Mouse (Mus musculus) kidney, postnatal 4 days (tissue): ENCODE results near the gene Copb1.
A peak's percentile ranks its signal among the peaks of the same experiment; 100 is the strongest.

ENCODE experiments used
- DNase-seq, 2 experiments: peaks; one replicate each; pipeline ENCODE4 v3.0.0; 2021; ENCODE audit warnings: mixed read lengths in 2 of 2

Gene Copb1

DNA sequence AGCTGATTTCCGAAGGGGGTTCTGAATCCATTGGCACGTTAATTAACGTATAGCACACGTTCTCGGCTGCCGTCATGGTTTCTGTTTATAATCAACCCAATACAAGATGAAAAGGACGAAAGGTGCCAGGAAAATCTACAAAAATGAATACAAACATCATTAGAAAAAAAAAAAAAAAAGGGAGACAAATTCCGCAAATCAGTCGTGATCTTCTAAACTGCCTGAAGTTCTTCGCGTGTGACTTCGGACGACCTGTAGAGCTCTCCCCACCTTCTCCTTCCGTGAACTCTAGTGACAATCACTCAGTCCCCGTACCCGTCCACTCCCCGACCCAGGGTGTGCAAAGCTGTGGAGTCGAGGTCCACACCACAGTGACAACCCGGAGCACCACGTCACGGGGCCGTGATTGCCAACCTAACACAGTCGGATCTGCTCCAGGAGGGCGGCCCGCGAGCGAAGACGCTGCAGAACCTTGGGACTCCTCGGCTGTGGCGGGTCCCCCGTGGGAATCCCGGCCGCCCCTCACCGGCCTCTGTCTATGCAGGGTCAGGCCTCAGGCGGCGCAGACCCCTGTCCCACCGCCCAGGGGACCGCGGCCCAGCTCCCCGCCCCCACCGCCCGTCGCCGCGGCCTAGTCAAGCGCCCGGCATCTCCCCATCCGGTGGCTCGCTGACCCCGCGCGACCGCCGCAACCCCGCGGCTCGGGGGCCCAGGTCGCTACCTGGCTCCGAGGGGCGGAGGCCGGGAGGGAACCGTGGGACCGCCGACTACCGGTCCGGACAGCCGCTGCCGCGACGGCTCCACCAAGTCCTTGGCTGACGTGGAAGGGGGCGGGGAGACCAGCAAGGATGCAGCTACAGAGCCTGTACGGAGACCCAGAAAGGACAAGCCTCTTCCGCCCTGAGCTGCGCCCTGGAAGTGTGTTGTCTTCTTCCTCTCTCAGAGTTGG lies at the start of gene Copb1:
Gene Copb1, minus strand, starts transcription at position 827 of the 949 bp plus-strand sequence.
- peak; percentile 95 to 96 for DNase-seq

DNA sequence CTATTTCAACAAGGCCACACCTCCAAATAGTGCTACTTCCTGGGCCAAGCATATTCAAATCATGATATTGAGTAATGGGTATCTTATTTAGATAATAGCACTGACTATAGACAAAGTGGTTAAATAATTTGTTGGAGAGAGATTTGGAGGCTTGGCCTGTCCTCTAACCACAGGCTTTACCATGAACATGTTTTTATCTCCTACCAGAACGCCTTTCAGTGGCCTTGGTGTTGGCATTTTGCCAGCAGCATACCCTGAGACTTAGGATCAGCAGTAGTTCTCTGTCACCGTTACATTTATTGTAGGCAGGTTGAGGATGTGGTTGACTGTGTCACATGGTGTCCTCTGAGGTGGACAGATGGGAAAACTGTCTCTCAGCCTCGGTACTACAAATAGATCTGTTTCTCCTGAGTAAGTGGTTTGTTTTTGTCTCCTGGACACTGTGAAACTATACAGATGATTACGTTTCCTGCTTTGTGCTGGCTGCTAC lies 46.8 kb upstream of the Copb1 start:
- DNase-seq, result no peak

GRCm38 (mm10) chr7:114300782-114301181 lies 46.3 kb upstream of the Copb1 start:
- no peak for DNase-seq

DNA sequence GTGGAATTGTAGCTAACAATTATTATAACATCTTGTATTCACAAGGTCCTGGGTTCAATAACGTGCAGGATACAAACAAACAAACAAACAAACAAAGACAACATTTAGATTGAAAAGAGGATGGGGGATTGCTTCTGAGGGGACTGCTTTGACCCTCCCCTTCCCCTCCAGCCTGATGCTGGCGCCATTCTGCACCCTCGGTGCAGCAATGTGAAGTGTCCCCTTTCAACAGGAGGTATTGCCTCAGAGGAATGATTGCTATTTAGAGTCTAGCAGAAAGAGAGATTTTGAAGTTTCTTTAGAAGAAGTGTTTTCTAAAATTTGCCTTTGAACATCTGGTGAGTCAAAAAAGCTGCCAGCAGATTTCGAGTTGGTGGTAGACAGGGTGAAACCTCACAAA lies 44.7 kb upstream of the Copb1 start:
- DNase-seq, result no peak

DNA sequence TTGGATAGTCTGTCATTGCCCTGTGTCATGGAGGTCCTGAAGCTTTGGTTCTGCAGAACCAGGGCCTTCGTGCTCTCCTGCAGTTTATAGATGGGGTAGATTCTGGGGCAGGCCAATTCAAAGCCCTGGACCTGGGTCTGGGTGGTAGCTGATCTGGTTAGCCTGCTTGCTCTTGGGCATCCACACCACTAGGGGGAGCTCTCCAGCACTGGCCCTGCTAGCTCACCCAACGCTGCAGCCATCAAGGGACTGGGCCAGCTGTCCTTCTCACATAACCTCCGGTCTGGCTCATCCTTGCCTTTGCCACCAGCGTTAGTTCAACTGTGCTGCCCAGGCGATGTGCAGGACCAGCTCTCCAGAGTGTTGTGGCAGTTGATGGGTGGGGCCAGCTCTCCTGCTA lies 40.2 kb upstream of the Copb1 start:
- no peak for DNase-seq

DNA sequence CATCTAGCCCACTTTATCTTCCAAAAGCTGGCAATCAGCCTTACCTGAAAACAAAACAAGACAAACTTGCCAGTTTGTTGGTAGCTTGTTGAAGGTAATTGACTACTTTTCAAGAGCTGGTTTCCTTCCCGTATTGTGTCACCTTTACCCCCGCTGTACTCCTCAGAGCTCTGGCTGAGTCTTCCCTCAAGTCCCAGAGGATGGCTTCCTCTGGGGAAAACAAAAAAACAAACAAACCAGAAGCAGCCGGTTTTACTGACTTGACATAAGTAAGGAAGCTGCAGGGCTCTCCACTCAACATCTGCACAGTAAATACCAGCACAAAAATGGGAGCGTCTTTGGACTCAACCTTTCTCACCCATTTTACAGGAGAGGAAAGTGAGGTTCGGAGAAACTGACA lies 39.4 kb upstream of the Copb1 start:
- DNase-seq, result no peak

- peak; percentile 79 to 85 for DNase-seq
These were observed 38.0 kb upstream of the Copb1 start for GRCm38 (mm10) chr7:114292501-114292971.

- peak; percentile 41 to 58 for DNase-seq
These were observed 37.2 kb upstream of the Copb1 start for GRCm38 (mm10) chr7:114291461-114292335.

- no peak for DNase-seq
These were observed 35.6 kb upstream of the Copb1 start for GRCm38 (mm10) chr7:114290078-114290506.

- no peak for DNase-seq
These were observed 29.9 kb upstream of the Copb1 start for GRCm38 (mm10) chr7:114284296-114284910.

DNA sequence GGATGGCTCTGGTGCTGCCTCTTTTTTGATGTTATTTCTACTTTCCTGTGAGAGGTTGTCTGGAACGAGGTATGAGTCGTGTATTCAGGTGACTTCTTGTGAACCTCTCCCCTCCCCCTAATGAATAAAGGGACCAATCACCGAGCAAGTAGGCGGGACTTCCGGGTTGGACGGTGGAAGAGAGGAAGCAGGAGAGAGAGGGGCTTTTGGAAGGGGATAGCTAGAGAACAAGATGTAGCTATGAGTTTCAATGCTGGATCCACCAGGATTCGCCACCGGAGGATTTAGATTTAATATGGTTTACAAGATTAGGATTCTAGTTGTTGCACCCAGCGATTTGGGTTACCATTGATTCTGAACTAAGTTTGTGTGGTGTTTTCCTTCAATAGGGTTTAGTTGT lies 28.5 kb upstream of the Copb1 start:
- DNase-seq, result no peak

DNA sequence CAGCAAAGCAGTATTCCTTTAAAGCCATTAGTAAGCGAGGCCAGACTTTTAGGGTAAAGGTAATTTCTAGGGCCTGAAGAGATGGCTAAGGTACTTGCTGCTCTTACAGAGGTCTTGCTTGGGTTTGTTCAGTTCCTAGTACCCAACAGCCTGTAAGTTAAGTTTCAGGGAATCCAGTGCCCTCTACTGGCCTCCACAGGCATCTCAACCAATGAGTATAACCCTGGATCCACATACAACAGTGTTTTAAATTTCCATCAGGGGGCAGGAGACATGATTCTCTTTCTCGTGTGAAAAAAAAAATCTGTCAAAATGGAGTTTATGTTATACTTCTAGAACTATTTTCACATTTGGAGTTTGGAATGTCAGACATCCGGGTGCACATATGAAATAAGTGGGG lies 27.2 kb upstream of the Copb1 start:
- DNase-seq, result peak; percentile 37 to 55

DNA sequence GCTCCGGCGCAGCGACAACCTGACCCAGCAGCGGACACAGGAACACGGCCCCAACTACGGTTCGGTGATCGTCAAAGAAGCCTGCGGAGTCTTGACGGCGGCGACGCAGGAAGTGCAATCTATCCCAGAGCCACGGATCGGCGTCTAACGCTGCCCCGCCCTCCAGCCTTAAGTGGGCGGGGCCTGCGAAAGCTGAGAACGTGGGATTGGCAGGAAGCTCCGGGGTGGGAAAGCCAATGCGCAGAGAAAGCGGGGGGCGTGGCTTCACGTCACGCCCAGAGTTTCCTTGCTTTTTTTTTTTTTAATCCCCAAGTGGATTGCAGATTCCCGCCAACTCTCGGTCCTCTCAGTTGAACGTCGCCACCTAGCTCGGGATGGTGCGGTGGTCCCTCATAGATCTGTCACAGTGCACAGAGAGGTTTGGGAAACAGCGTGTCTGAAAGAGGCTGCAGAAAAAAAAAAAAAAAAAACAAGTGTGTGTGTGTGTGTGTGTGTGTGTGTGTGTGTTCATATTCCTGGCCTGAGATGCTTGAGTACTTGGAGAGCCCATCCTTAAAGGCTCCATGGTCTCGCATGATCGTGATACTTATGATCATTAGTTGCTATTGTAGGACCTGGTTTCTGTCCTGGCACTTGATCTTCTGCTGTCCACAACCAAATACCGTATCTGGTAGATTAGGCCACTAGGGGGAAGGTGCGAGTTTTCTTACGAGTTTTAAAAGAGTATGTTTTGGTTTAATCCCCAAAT lies 21.7 kb upstream of the Copb1 start, which contains the start of gene Psma1:
Gene Psma1, minus strand, starts transcription at position 114 of the 748 bp plus-strand sequence.
- peak; percentile 98 to 99 for DNase-seq

GRCm38 (mm10) chr7:114275372-114276004 lies 21.0 kb upstream of the Copb1 start:
- DNase-seq, result no peak

DNA sequence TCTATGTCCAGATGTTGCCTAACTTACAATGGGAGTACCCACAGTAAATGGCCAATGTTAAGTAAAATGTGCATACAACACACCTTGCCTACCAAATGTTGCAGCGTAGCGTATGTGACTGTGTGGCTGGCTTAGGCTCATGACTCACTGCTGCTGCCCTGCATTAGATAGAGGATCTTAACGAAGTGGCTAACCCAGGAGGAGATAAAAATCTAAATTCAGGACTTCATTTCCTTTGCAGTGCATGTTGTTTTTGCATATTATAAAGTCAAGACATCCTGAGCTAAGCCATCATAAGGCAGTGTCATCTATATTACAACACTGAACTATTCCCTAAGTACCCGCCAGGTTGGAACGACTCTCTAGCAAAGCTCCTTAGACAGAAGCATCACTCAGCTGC lies 13.9 kb upstream of the Copb1 start:
- no peak for DNase-seq

GRCm38 (mm10) chr7:114251684-114252083 lies 2.8 kb downstream of the Copb1 start:
- DNase-seq, result no peak

GRCm38 (mm10) chr7:114233980-114234379 lies 20.5 kb downstream of the Copb1 start:
- no peak for DNase-seq

GRCm38 (mm10) chr7:114232982-114233381 lies 21.5 kb downstream of the Copb1 start:
- no peak for DNase-seq

- no peak for DNase-seq
These were observed 22.7 kb downstream of the Copb1 start for GRCm38 (mm10) chr7:114231857-114232256.

DNA sequence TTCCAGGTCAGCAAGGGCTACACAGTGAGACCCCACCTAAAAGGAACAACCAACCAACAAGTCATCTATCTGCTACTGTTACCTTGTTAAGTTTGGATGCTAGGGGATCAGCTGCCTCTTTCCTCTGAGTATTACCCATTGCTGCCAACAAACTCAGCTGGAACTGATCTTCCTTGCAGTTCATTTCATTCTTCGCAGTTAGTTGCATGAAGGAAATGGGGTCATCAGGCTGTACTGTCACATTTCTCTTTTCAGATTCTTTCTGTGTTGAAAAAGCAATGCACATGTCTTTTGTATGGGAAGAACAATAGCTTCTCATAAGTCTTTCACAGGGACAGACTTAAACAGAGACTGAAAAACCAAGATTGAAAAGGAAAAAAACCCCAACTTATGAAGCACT lies 28.0 kb downstream of the Copb1 start:
- no peak for DNase-seq

DNA sequence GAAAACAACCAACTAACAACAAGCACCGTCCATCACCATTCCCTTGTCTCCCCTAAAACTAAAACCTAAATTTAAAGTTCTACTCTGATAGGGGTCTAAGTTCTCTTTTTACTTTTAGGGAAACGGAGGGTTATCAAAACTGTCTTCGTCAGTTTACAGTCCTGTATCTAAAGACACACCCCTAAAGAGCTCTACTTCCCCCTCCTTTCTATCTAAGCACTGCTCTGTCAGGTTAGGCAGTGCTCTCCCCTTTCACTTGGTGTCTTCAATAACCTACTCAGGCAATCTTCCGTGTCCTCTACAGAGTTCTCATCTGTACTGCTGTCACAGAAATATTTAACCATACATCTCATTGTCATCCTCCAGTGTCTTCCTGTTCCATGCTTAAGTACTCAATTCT lies 34.1 kb downstream of the Copb1 start:
- no peak for DNase-seq
